Mouse (Mus musculus): ENCODE data around the gene Cox7a2l. TPM values are rescaled to one million over a fixed set of nuclear protein-coding genes. Genes with fewer than 3 reads are reported as not detected.

Gene Cox7a2l
- total RNA-seq, 2 experiments from 2014 or later, result 194 to 195 TPM

DNA sequence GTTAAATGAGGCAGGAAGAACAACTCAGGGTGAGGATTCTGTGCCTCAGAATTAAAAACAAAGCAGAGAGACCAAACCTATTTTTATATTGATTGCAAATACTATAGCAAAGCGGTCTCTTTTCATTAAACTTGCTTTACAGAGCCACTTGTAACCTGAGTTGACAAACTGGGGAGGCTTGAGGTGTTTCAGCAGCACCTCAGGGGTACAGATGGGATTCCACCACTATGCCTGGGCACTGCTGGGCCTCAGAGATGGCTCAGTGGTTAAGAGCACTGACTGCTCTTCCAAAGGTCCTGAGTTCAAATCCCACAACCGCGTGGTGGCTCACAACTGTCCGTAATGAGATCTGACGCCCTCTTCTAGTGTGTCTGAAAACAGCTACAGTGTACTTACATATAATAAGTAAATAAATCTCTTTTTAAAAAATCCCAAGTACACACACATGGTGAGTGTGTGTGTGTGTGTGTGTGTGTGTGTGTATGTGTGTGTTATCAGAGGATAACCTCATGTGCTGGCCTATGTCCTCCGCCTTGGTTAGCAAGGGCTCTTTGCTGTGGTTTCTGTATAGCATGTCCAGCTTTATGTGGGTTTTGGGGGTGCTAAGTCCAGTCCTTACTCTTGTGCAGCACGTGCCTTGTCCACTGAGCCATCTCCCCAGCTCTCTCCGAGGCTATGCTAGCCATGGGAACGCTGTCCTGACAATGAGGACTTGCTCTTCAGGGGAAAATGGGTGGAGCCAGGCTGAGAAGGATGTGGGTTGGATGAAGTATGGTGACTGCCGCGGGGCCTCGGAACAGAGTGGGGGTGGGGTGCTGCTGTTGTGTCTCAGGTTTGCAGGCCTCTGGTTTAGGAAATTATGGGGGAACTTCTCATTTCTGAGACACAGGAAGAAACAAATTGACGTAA, 9.7 kb upstream of the Cox7a2l start:
- no peak for DNase-seq (ENCODE audit: low spot score in 2 of 2)

DNA sequence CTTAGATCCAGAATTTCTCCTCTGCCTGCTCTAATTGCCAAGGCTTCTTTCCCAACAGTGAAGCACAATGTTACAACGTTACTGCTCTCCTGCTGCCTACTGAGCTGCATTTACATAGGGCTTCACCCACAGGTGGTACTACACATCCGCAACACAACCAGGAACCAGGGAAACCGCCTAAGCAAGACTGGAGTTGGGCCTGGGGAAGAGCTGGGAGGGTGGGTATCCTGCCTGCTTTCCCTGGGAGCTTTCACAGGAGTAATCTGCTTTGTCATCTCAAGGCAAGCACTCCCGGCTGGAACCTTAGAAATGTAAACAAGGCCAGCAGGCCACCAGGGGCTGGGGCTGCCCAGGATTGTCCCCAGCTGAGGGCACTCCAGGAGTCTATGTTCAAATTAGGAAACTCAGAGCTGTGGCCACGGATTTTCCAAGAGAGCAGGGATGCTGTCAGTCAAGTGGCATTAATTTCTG, 9.0 kb upstream of the Cox7a2l start:
- DNase-seq (ENCODE audit: low spot score in 2 of 2), result no peak

DNA sequence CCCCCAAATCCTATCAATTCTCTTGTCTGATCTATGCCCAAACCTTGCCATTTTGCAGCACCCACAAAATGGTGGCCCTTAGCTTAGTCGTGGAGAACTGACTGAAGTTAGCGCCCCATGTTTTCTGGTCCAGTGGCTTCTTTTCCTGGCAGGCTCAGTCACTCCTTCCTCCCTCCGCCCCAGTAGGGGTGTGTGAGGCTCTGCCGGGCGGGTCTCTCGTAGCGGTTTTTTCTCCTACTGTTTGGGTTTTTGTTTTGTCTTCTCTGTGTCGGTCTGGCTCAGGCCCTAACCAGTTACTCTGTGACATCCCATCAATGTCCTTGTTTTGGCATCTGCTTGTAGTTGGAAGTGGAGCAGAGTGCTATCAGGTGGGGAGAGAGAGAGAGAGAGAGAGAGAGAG, 8.5 kb upstream of the Cox7a2l start:
- no peak for DNase-seq (ENCODE audit: low spot score in 2 of 2)

DNA sequence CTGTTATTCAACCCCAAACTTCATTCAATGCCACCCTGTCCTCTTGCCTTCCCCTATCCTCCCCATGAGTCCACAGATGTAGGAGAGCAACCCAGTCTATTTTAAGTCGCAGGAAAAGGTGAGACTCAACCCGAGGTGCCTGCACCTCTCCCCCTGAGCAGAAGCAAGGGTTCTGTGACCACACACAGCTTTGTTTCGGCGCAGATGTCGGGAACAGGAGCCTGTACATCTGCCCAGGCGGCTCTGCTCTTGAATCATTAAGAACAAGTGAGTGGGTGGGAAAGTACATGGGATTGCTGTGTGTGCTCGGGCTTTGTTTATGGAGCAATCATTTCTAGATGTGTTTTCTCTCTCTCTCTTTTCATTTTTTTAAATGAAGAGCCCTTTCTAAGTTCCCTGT, 7.6 kb upstream of the Cox7a2l start:
- DNase-seq (ENCODE audit: low spot score in 2 of 2), result peak in 1 of 2 experiments; percentile 67

DNA sequence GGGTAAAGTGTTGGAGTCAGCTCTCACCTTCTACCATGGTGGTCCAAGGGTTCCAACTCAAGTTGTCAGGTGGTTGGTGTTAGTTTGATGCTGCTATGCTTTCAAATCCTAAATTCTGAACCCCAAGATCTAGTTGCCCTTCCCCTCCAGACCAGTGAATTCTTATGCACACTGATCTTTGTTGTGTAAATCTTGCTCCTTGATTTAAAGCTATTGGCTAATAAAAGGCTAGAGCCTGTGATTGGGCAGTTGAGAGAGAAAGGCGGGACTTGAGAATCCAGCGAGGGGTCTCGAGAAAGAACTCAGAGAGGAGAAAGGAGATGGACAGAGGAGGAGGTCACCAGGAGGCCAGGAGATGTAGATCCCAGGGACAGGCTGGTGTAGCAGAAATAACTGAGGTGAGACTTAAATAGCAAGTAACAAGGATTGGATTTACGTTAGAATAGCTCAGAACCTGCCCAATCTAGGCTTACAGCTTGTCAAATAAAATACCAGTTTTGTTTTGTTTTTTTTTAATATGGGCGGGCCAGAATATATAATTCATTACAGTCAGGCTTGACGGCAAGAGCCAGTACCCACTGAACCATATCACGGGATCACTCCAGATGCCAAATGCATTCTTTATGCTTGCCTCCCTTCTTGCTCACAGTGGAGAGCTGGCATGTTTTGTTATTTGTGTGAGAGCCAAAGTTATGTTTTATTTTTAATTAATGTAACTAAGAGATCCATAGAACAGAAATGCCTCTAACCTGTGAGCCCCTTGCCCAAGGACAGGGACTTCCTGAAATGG, 5.7 kb upstream of the Cox7a2l start:
- DNase-seq (ENCODE audit: low spot score in 2 of 2), result no peak

DNA sequence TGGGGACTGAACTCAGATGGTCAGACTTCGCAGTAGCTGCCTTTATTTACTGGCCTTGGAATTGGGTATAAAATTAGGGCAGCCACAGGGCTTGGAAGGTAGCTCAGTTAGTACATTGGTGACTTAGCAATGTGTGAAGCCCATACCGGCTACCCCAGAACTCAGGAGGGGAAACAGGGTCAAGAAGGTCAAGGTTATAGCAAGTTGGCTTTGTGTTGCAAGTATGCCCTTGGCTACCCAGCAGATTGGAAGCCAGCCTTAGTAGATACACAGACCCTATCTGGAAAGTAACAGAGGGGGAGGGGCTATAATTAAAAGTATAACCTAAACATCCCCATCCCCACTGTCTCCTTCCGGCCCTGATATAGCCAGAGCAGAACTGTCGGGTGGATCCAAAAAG, 4.8 kb upstream of the Cox7a2l start:
- no peak for DNase-seq (ENCODE audit: low spot score in 2 of 2)

DNA sequence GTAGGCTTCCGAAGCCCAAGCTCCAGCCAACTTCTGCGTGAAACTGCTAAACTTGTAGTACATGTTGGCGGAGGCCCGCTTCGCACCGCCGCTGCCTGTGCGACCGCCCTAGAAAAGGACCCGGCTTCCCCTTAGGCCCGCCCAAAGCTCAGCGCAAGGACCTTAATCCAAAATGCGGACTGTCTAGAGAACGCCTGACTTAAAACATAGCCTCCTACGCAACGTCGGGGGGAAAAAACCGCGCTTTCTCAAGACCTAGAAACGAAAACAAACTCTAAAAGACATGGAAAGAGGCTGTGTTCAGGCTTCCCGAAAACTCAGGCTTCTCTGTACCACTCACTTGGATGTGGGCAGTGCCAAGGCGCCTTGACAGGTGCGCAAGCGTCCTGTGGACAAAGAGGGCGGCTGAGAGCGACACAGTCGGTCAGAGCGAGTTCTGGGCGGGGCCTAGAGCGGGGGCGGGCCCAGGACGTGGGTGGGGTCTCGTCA, 2.9 kb downstream of the Cox7a2l start:
- peak; percentile 84 to 91 for DNase-seq (ENCODE audit: low spot score in 2 of 2)

DNA sequence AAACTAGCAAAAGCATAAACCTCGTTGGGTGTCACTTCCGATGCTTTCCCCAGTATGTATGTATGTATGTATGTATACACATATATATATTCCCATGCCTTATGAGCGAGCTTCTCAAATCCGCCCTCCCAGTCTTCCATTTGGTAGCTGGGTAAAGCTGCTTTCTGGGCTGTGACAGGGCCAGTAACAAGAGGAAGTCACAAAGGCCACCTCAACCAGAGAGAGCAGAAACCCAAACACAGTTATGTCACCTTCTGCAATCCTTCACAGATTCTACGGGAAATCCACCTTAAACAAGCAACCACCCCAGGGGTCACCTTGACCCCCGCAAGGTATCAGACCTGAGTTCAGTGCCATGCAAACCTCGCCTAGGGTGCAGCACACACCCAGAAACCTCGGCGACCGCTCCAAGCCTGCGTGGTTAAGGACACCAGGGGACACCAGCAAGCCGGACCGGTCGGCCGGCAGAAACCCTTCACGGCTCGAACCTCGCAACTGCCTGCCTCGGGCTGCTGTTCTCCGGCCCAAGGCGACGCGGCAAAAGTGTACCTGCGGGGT, 3.4 kb downstream of the Cox7a2l start:
- DNase-seq (ENCODE audit: low spot score in 2 of 2), result no peak

DNA sequence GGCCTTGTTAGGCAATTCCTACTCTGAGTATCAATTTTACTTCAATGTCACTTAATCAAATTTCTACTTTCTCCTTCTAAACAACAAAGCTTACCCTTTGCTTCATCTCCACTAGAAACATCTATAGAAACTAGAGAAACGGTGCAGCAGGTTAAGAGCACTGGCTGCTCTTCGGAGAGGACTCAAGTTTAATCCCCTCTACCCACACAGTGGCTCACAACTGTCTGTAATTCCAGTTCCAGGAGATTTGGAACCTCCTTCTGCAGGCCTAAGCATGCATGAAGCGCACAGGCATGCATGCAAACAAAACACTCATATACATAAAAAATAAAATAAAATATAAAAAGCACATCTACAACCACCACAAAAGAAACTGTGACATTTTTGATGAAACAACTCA, 5.0 kb downstream of the Cox7a2l start:
- DNase-seq (ENCODE audit: low spot score in 2 of 2), result no peak

DNA sequence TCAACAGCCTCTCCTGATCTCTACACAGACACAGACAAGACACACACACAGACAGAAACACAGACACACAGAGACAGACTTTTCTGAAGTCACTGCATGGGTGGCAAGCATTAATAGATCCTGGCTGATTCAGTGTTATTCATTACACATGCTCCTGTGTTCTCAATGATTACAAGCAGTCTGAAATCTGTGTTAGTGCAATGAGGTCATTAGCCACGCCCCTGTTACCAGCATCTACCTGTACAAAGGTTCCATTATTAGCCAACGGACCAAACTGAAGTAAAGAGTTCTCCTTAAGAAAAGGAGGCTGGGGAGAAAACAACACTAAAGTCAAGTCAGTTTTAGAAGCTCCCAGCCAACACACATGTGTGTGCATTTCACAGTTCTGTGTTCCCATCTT, 13.4 kb downstream of the Cox7a2l start:
- DNase-seq (ENCODE audit: low spot score in 2 of 2), result no peak

DNA sequence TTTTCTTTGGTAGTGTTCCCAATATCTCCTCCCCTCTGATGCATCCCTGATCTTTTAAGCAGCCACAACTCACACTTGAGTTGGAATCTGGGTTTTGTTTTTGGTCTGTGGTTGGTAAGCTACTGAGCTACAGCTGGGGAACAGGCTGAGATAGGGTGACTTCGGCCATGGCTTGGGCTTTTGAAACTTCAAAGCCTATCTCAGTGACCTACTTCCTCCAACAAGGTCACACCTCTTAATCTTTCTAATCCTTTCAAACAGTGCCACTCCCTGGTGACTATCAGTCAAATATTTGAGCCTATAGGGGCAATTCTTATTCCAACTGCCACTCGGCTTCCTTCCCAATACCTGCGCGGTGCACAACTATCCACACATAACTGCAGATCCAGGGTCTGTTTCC, 17.4 kb downstream of the Cox7a2l start:
- no peak for DNase-seq (ENCODE audit: low spot score in 2 of 2)

DNA sequence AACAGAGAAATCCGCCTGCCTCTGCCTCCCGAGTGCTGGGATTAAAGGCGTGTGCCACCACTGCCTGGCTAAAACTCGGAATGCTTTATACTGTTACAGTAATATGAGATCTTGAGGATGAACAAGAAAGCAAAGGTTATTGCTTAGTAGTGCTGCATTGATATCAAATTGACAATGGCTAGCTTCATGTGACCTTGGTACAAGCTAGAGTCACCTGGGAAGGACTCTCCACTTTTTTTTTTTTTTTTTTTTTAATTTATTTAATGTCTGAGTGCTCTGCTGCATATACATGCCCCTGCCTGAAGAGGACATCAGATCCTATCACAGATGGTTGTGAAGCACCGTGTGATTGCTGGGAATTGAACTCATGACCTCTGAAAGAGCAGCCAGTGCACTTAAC, 18.2 kb downstream of the Cox7a2l start:
- DNase-seq (ENCODE audit: low spot score in 2 of 2), result no peak

DNA sequence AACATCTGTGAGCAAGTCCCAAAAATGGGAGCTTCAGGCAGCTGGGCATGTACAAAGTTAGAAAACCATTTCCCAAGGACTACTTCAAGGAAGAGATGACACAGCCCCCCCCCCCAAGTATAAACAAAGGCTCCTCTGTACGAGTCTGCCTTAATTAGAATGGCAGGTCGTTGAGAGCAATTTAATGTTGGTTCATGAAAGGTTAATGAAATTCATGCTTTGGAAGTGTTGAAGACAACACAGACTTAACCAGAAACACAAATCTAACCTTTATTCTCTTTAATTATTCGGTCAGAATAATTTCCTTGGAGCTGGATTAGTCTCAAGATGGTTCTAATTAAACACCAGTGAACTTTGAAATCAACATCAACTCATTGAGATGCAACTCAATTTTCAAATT, 29.4 kb downstream of the Cox7a2l start:
- DNase-seq (ENCODE audit: low spot score in 2 of 2), result no peak

DNA sequence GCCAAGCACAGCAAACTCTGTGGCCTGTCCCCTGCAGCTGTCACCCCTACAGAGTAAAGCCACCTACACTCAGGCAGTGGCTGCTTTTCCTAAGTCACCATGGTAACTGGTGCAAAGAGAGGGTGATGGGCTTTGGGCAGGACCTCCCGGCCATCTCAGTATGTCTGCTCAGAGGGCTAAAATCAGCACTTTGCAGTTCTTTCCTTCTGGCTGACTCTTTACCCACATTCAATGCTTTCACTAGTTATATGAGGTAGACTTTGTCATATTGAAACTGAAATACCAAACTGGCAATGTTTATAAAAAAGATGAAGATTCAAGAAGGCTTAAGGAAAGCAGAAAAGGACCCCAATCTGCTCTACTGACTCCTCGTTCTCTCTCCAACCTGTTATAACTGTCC, 33.3 kb downstream of the Cox7a2l start:
- no peak for DNase-seq (ENCODE audit: low spot score in 2 of 2)

DNA sequence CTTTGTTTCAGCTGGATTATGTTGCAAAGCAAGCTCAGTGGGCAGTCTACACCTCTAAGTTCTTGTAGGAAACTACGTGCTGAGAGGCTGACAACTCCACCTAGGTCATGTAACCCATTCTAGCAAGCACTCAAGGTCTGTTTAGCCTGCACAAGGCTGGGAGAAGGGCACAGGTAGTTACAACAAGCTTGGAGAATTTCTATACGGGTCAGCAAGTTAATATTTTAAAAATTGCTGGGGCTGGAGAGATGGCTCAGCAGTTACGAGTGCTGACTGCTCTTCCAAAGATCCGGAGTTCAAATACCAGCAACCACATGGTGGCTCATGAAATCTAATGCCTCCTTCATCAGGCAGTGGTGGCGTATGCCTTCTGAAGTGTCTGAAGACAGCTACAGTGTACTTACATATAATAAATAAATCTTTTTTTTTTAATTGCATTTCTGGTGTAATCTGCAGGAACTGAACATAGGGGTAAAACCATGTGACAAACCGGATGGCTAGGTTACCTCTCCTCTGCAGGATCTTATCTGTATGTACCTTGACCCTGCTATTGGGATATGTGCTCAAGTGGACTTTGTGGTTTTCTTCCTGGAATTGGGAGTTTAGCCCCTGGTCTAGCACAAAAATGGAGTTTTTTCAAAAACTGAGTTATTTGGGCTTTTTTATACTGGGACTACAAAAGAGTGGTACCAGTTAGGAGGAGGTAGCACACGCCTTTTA, 34.2 kb downstream of the Cox7a2l start:
- no peak for DNase-seq (ENCODE audit: low spot score in 2 of 2)

DNA sequence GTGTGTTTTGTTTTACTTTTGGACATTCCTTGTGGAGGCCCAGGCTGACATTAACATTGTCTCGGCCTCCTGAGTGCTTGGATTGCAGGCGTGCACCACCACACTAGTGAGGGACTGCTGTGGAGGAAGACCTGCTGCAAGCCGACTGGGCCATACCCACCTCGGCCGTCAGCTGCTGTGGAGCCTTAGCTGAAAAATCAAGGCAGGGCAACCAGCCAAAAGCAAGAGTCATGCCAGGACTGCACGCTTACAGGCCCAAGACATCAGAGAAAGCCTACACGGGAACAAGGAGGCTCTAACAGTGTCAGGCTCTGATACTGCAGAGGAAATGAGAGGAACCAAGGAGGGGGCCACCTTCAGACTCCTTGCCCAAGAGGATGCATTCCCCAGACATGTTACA, 35.6 kb downstream of the Cox7a2l start:
- DNase-seq (ENCODE audit: low spot score in 2 of 2), result no peak

DNA sequence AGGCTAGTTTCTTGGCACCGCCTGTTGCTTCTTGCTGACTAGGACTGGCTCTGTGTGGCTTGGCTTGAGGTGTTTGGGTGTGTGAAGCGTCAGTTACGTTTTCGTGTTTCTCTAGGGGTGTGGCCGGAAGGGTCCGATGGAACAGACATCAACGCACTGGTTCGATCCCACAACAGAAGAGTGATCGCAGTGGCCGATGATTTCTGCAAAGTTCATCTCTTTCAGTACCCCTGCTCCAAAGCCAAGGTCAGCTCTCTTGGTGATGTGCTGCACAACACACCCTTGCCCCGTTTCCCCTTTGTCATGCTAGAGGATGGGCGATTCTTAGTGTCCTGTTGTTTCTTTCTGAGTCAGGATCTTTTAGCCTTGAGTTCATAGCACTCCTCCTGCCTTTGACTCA, 40.0 kb downstream of the Cox7a2l start:
- DNase-seq (ENCODE audit: low spot score in 2 of 2), result no peak

DNA sequence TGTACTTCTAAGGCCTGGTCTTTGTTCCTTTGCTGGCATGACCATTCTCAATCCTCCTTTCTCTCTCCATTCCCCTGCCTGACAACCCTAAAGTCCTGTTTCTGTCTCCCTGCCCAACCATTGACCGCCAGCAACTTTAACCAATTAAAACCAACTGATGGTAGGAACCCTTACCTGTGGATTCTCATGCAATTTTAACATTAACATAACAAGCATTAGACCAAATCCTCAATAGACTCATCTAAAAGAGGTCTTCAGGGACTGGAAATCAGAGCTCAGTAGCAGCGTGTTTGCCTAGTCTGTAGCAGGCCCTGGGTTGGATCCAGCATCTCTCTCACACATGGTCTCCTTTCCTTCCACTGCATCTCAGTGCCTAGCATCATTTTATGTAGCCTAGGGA, 47.5 kb downstream of the Cox7a2l start:
- no peak for DNase-seq (ENCODE audit: low spot score in 2 of 2)

DNA sequence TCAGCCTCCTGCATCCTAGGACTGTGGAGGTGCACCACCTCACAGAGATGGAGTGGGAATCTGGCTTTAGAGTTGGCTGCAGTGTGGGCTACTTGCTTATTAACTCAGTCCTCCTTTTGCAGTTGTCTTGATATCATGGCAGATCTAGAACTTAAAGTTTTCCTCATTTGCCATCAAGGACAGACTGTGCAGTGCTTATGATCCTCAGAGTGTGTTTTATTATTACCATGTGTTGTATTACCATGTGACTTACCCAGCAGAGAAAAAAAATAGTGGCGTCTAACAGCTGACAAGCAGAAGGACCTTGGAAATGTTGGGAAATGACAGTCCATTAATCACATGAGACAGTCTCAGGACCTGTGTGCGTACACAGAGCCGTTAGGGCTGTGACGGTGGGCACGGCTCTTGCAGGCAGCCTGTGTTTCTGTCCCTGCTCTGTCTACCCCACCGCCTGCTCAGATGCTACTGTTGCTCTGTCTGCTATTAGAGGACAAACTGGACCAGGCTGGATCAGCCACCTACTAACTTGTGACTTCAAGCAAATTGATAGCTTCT, 50.4 kb downstream of the Cox7a2l start:
- DNase-seq (ENCODE audit: low spot score in 2 of 2), result peak in 1 of 2 experiments; percentile 28

DNA sequence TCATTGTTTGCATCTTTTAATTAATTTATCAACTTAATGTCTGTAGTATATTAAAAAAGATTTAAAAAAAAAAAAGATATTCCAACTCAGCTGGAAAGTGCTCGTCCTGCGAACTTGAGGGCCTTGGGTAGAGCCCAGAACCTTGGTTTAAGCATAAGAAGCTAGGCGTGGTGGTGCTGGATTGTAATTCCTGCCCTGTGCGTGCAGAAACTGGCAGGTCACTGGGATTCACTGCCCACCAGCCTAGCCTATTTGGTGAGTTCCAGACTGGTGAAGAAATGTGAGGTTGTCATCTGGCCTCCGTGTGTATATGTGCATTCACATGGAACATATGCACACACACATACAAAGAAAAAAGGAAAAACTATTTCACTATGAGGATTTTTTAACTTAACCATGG, 51.2 kb downstream of the Cox7a2l start:
- DNase-seq (ENCODE audit: low spot score in 2 of 2), result no peak

DNA sequence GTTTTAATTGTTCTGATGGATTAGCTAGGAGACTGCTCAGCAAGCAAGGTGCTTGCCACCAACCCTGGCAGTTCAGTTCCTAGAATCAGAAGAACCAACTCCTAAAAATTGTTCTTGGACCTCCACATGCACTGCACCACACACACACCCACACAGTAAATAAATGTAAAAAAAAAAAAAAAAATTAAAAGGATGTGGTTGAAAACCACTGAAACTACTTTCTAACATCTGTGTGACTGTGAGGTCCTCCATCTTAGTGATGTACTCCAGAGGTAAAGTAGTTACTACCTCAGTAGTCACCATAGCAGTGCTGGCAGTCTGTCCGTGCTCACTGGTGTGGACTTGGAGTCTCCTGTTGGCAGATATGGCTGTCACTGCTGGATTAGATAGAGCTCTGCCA, 59.9 kb downstream of the Cox7a2l start:
- no peak for DNase-seq (ENCODE audit: low spot score in 2 of 2)
